Mouse (Mus musculus) urinary bladder, postnatal 25 days (tissue): Measurements from ENCODE around the gene Sec61a2.

Source experiments
- DNase-seq: peaks from one replicate; pipeline ENCODE4 v3.0.0; 2022; ENCODE audit warnings: low spot score

Gene Sec61a2

DNA sequence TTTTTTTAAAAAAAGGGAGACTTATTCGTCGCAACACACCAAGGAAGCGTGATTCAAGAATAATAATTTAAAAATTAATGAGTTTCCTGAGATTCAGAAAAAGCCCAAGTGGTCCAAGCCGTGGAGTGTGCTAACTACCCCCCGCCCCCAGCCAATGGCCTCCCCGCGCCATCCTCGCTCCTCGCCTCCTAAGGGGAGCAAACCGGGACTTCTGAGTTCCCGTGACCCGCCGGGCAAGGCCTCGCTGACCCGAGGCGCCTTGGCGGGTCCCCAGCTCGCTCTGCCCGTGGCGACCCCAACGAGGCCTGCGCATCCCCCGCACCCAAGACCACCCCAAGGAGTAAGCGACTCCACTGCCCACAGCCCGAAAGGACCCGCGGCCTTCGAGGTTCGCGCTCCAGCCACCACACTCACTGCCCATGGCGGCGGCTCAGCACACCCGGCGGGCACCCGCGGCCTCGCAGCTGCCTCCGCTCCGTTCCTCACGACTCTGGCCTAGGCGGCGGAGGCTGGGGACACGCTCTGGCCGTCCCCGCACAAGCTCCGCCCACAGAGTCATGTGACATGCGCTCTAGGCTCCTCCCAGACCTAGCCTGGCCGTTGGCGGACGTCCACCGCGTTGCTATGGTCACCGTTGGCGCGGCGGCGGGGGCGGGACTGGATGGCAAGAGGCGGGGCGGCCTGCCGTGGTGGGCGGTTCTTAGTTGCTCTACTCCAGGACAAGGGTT is at the start of gene Sec61a2:
Sec61a2 (minus strand) TSS at position 590 of the 728 bp plus-strand sequence.
- DNase-seq = peak; percentile 100

DNA sequence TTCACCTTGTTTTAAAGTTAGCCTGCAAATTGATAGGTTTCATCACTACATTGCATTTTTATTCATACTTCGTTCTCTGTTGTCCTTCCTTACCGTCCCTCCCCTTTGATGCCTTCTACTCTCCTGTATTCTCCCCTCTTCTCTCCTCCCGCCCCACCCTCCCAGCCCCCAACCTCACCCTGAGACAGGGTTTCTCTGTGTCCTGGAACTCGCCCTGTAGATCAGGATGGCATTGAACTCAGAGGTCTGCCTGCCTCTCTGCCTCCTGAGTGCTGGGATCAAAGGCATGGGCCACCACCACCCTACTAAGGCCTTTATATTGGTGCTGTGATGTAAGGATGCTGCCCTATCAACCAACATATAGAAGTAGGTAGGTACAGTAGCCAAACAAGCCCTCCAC is 47.8 kb upstream of the Sec61a2 start:
- DNase-seq = no peak

DNA sequence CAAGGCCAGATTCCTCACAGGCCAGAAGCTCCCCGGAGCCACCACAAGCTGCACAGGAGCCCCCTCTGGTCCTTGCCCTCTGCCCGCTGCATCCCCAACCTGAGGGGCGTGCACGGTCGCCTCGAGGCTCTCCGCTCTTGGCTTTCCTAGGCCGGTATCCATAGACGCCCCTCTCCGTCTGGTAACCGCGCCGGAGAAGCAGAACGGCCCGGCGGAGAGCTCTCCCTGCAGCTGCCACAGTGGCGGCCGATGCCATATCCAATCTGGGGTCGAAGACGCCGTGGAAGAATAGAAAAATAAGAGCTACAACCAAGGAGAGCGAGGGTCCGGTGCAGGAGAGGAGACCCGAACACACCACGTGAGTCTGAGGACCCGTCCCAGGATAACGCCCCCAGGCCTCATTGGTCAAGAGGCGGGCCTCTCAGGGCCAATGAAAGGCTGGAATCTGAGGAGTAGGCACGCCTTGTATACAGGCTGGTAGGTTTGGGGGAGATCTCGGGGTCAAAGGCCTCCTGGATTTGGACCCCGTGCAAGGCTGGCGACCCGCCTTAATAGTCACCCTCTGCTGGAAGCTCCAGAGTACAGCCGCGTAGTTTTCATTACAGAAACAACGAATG is 47.3 kb upstream of the Sec61a2 start, which contains the start of gene Dhtkd1:
Dhtkd1 (minus strand) TSS at position 377 of the 617 bp plus-strand sequence.
- DNase-seq = peak; percentile 47

- no peak for DNase-seq
Measured at GRCm38 (mm10) chr2:5941861-5942415, 46.7 kb upstream of the Sec61a2 start.

GRCm38 (mm10) chr2:5940936-5941335 is 45.7 kb upstream of the Sec61a2 start:
- no peak for DNase-seq

GRCm38 (mm10) chr2:5939911-5940310 is 44.7 kb upstream of the Sec61a2 start:
- DNase-seq = no peak

DNA sequence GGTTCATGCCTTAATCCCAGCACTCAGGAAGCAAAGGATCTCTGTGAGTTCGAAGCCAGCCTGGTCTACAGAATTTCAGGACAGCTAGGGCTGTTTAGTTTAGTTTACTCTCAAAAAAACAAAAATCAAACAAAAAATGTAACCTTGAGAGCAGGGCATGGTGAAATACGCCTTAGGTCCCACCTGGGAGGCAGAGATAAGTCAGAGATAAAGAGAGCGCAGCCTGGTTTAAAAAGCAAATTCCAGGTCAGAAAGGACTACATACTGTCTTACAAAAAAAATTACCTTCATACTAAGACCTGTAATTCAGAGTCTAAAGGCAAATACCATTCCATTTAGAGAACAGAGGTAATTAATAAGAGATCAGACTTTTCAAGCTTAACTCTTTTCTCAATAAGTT is 44.1 kb upstream of the Sec61a2 start:
- DNase-seq = no peak

DNA sequence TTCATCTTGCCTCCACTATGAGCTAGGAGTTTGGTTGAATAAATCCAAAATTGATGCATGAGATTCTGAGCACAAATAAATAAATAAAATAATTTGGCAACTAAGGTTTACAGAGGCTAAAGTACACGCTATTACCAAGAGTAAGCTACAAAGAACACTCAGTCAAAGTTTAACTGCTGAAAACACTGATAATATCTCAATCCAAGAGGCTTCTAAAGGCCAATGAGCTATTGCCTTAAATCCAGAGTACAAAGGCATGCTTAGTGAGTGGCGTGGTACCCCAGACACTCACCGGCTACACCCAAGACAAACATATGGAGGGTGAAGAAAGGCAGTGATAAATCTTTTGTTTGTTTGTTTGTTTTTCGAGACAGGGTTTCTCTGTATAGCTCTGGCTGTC is 41.3 kb upstream of the Sec61a2 start:
- no peak for DNase-seq

- no peak for DNase-seq
Measured at GRCm38 (mm10) chr2:5936068-5936467, 40.8 kb upstream of the Sec61a2 start.

GRCm38 (mm10) chr2:5934936-5935335 is 39.7 kb upstream of the Sec61a2 start:
- DNase-seq = no peak

GRCm38 (mm10) chr2:5931938-5932337 is 36.7 kb upstream of the Sec61a2 start:
- no peak for DNase-seq

DNA sequence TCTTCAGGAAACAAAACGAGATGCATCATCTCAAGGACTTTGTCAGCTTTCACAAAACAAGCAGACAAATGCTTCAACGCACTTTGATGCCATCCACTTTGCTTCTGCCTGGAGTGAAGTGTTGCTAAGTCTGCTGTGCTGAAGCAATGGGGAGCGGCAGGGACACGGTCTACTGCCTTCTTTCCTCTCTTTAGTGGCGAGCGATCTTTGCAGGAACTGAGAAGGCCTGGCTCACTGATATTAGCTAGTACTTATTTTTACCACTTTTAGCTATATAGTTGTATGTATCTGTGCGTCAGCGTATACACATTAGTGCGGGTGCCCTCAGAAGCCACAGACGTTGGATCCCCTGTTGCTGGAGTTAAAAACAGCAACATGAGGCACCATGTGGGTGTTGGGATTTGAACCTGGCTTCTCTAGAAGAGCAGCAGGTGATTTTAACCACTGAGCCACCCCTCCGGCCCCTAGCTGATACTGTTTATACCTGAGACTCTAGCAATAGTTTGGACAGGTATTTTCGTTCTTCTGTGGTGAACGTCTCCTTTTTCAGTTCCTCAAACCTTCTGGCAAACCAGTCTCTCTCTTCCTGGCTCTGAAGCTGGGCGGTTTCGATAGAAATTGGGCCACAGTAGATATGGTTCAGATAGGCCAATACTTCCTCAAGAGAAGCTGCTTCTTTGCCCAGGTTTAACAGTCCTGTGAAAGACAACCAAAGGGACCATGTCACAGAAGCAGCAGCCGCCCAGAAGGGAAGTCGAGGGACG is 35.2 kb upstream of the Sec61a2 start:
- no peak for DNase-seq

DNA sequence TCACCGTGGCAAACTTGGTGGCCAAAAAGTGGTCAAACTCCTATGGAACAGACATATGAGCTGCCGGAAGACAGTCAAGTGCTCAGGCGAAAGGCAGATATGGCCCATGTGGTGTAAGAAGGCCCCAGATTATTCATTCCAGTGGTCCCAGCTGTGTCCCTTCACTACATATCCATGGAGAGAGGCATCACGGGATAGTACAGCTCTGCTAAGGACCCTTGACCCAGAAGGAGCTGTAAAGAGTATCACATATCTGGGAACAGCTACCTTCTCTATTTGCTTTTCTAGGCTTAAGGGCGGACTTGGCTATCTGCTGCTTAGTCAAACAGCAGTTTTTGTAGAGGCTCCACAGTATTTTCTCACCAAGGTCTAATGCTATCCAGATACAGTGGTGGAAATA is 34.6 kb upstream of the Sec61a2 start:
- DNase-seq = no peak

GRCm38 (mm10) chr2:5927481-5927880 is 32.2 kb upstream of the Sec61a2 start:
- DNase-seq = no peak

GRCm38 (mm10) chr2:5923786-5924185 is 28.6 kb upstream of the Sec61a2 start:
- DNase-seq = no peak

- no peak for DNase-seq
Measured at GRCm38 (mm10) chr2:5922823-5923222, 27.6 kb upstream of the Sec61a2 start.

DNA sequence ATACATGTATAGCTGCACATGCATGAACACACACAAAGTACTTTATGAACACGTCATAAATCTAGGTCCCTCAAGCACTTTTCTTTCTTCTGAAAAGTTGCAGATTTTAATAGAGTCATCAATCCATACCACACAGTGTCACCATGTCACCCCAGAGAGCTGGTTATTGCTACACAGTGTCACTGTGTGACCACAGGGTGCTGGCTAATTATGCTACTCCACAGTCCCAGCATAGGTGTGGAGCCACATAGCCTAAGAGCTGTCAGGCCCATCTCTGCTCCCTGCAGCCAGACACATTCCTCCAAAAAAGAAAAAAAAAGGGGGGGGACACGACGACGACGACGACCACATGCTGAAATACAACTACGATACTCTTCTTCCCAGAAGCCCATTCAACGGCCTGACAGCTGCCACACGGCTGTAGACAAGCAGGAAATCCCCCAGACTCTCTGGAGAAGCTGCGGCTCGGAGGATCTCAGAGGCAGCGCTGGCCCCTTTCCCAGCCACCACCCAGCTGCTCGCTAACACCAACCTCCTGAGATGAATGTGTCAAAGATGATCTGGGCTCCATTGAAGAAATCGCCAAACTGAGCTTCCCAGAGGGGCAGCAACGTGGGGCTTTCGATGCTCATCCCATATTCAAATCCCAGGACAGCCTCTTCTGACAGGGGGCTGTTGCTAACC is 16.2 kb upstream of the Sec61a2 start:
- DNase-seq = no peak

GRCm38 (mm10) chr2:5906625-5907024 is 11.4 kb upstream of the Sec61a2 start:
- DNase-seq = no peak

DNA sequence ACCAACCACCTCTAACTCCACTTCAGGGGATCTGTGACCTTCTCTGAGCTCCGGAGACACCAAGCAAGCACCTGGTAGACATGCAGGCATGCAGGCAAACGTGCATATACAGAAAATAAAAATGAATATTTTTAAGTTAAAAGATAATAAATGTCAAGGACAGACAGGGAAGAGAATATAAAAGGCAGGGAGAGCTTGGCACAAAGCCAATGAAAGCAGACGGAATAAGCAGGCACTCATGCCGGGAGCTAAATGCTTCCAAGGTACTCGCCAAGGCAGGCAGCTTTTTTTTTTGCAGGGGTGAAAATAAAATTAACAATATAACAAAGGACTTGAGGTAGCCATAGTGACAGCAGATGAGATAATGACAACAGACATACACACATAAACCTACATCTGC is 10.9 kb upstream of the Sec61a2 start:
- no peak for DNase-seq

- no peak for DNase-seq
Measured at GRCm38 (mm10) chr2:5900145-5900544, 4.9 kb upstream of the Sec61a2 start.

- no peak for DNase-seq
Measured at GRCm38 (mm10) chr2:5894296-5894695, 936 bp downstream of the Sec61a2 start.

DNA sequence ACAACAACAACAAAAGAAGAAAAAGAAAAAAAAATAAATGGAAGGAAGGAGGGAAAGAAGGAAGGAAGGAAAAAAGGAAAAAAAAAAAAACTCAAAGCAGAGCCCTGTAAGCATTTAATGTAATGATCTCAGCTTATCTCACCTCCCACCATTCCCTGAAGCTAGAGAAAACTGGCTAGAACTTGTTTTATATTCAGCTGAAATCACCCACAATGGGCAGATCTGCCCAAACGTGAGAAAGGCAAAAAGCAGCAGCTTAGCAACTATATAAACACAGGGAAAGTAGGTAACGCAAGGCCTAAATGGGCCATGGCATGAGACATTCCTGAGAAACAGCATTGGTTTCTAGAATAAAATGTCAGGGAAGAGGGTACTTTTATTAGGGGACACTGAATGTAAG is 5.8 kb downstream of the Sec61a2 start:
- no peak for DNase-seq
